Mouse (Mus musculus): Measurements from ENCODE around the gene Med21.

- TF ChIP-seq CTCF (IDR thresholded peaks at IDR 0.05; ENCODE audit: low read depth), result no peak
- TF ChIP-seq EP300 (IDR thresholded peaks at IDR 0.05; ENCODE audit: low read depth), result no peak
These were observed 39.7 kb upstream of the Med21 start for GRCm38 (mm10) chr6:146602601-146603000.

Measured in liver, postnatal 0 days (tissue).